Mouse (Mus musculus): ENCODE results near the gene Antxr1. TPM values are rescaled to one million over a fixed set of nuclear protein-coding genes. Genes with fewer than 3 reads are reported as not detected.

The Antxr1 gene
- total and polyA plus RNA-seq, 3 experiments = 0.16 to 0.23 (median 0.21) TPM

GRCm38 (mm10) chr6:87111493-87111892 lies 224.1 kb downstream of the Antxr1 start:
- no peaks in the 10 kb centered on the region for H3K9me3 ChIP-seq (replicated peaks; ENCODE audit: low read length)
- no peak overlapping the region for H3K4me2 ChIP-seq (ENCODE audit: insufficient read depth, low read depth, poor library complexity, severe bottlenecking)
- H3K9ac ChIP-seq (ENCODE audit: insufficient read depth, low read depth) = no peak overlapping the region
- no peaks in the 10 kb centered on the region for H3K27me3 ChIP-seq (replicated peaks)
- dilution Hi-C loops (cut with MboI; ENCODE audit: extremely low pct_ligation_motif_present, extremely low pct_unique_long_range_greater_than_20kb, low sequenced_read_pairs) (no loop called here), in situ Hi-C loops (cut with MboI; ENCODE audit: low pct_ligation_motif_present, low pct_unique_long_range_greater_than_20kb, low sequenced_read_pairs) (no loop called here)
- H3K4me1 ChIP-seq (ENCODE audit: control insufficient read depth in 1 of 2, insufficient read depth in 2 of 2) = peaks cover 2 to 5% of the 10 kb centered on the region in 2 experiments; a peak in 2 of 4 replicates
- no peak overlapping the region for H3K4me3 ChIP-seq (replicated peaks in 1 of 3; ENCODE audit: low read depth in 2 of 3, low read length in 2 of 3, poor library complexity in 1 of 3)
- DNase-seq (ENCODE audit: extremely low read depth) = no peak
- TF ChIP-seq E2F4 (IDR thresholded peaks at IDR 0.05; ENCODE audit: insufficient replicate concordance, low read depth, low read length) (no peak), MEF2A (IDR thresholded peaks at IDR 0.05; ENCODE audit: borderline replicate concordance, low read depth, low read length) (no peak), USF2 (conservative IDR thresholded peaks at IDR 0.05; ENCODE audit: low read depth, low read length) (no peak), ELF1 (IDR thresholded peaks at IDR 0.05; ENCODE audit: low read depth, low read length) (no peak), TBP (conservative IDR thresholded peaks at IDR 0.05; ENCODE audit: low read depth, low read length) (no peak), ZNF384 (IDR thresholded peaks at IDR 0.05; ENCODE audit: low read depth, low read length) (no peak), ZMIZ1 (IDR thresholded peaks at IDR 0.05; ENCODE audit: low read depth, low read length) (no peak), MXI1 (IDR thresholded peaks at IDR 0.05; ENCODE audit: low read depth, low read length) (no peak), USF1 (IDR thresholded peaks at IDR 0.05; ENCODE audit: low read depth, low read length) (no peak), RAD21 (IDR thresholded peaks at IDR 0.05; ENCODE audit: low read depth, low read length) (no peak)
- H3K36me3 ChIP-seq (replicated peaks in 1 of 2; ENCODE audit: control insufficient read depth in 1 of 2, insufficient read depth in 1 of 2, low read length in 1 of 2) = no peaks in the 10 kb centered on the region
- no peak overlapping the region for H3K27ac ChIP-seq (ENCODE audit: insufficient read depth, low read depth)
- H3K79me2 ChIP-seq (replicated peaks; ENCODE audit: control insufficient read depth, extremely low read depth, insufficient read depth, poor library complexity, severe bottlenecking) = no peaks in the 10 kb centered on the region

- no peaks in the 10 kb centered on the region for H3K36me3 ChIP-seq (replicated peaks in 1 of 2; ENCODE audit: control insufficient read depth in 1 of 2, insufficient read depth in 1 of 2, low read length in 1 of 2)
- no peak for DNase-seq (ENCODE audit: extremely low read depth)
- H3K27ac ChIP-seq (ENCODE audit: insufficient read depth, low read depth) = no peak within 1 kb of the TSS
- no peak within 1 kb of the TSS for H3K9ac ChIP-seq (ENCODE audit: insufficient read depth, low read depth)
- TF ChIP-seq SMC3 (IDR thresholded peaks at IDR 0.05; ENCODE audit: low read depth, low read length) (no peak), ETS1 (conservative IDR thresholded peaks at IDR 0.05; ENCODE audit: low read depth, low read length) (no peak), TBP (conservative IDR thresholded peaks at IDR 0.05; ENCODE audit: low read depth, low read length) (no peak), E2F4 (IDR thresholded peaks at IDR 0.05; ENCODE audit: insufficient replicate concordance, low read depth, low read length) (no peak), MEF2A (IDR thresholded peaks at IDR 0.05; ENCODE audit: borderline replicate concordance, low read depth, low read length) (no peak), RCOR1 (conservative IDR thresholded peaks at IDR 0.05; ENCODE audit: low read depth, low read length) (no peak), CTCF (conservative IDR thresholded peaks at IDR 0.05 in 1 of 2, IDR thresholded peaks at IDR 0.05 in 1 of 2; ENCODE audit: low read depth in 2 of 2, low read length in 2 of 2) (no peak), ELF1 (IDR thresholded peaks at IDR 0.05; ENCODE audit: low read depth, low read length) (no peak), ZC3H11A (IDR thresholded peaks at IDR 0.05; ENCODE audit: low read depth, low read length) (no peak), GABPA (IDR thresholded peaks at IDR 0.05; ENCODE audit: insufficient replicate concordance, low read depth, low read length) (no peak), JUND (conservative IDR thresholded peaks at IDR 0.05; ENCODE audit: low read depth, low read length) (no peak), BHLHE40 (IDR thresholded peaks at IDR 0.05; ENCODE audit: low read depth, low read length) (no peak), EP300 (IDR thresholded peaks at IDR 0.05; ENCODE audit: low read length) (no peak), ZKSCAN1 (IDR thresholded peaks at IDR 0.05; ENCODE audit: borderline replicate concordance, low read depth, low read length) (no peak), ZNF384 (IDR thresholded peaks at IDR 0.05; ENCODE audit: low read depth, low read length) (no peak), JUN (IDR thresholded peaks at IDR 0.05; ENCODE audit: insufficient read depth, low read depth, low read length) (no peak), USF1 (IDR thresholded peaks at IDR 0.05; ENCODE audit: low read depth, low read length) (no peak; the same call in 1 of the 2 replicates), MYC (IDR thresholded peaks at IDR 0.05; ENCODE audit: low read depth, low read length) (no peak), MAFK (IDR thresholded peaks at IDR 0.05; ENCODE audit: insufficient replicate concordance, low read length) (no peak), ZMIZ1 (IDR thresholded peaks at IDR 0.05; ENCODE audit: low read depth, low read length) (no peak)
- H3K4me3 ChIP-seq (replicated peaks in 1 of 3; ENCODE audit: low read depth in 2 of 3, low read length in 2 of 3, poor library complexity in 1 of 3) = no peak within 1 kb of the TSS
- in situ Hi-C loops (cut with MboI; ENCODE audit: low pct_ligation_motif_present, low pct_unique_long_range_greater_than_20kb, low sequenced_read_pairs) = loop anchor here (5.0 to 10.0 kb wide), 2 partner anchors 223 to 351 kb away; no protein-coding TSS in a partner anchor
- no peak within 1 kb of the TSS for H3K4me2 ChIP-seq (ENCODE audit: insufficient read depth, low read depth, poor library complexity, severe bottlenecking)
- H3K4me1 ChIP-seq (ENCODE audit: control insufficient read depth in 1 of 2, insufficient read depth in 2 of 2) = peaks cover 7 to 13% of the 10 kb centered on the region in 2 experiments; a peak in 3 of 4 replicates
- no peaks in the 10 kb centered on the region for H3K27me3 ChIP-seq (replicated peaks)
- dilution Hi-C loops (cut with MboI; ENCODE audit: extremely low pct_ligation_motif_present, extremely low pct_unique_long_range_greater_than_20kb, low sequenced_read_pairs) = no loop called here
- H3K79me2 ChIP-seq (replicated peaks; ENCODE audit: control insufficient read depth, extremely low read depth, insufficient read depth, poor library complexity, severe bottlenecking) = no peaks in the 10 kb centered on the region
- no peaks in the 10 kb centered on the region for H3K9me3 ChIP-seq (replicated peaks; ENCODE audit: low read length)
Measured at GRCm38 (mm10) chr6:87104123-87104796, 231.4 kb downstream of the Antxr1 start, which contains the start of gene D6Ertd527e. TSS of gene D6Ertd527e (plus strand) at chr6:87104746.
